Mouse (Mus musculus) hindbrain, embryonic 10.5 days (tissue): ENCODE measurements around the gene Spin1. TPM values are rescaled to one million over a fixed set of nuclear protein-coding genes. Genes with fewer than 3 reads are reported as not detected.
A peak's percentile ranks its signal among the peaks of the same experiment; 100 is the strongest.
"Not testable (repeated sequence)": the region's sequence is repeated elsewhere in the genome, so short reads cannot be mapped to it uniquely, and the experiment has no call there.

Experiments
- DNase-seq: peaks from one replicate; pipeline ENCODE4 v3.0.0-alpha.2; 2017; ENCODE audit warnings: low spot score
- H3K27ac ChIP-seq: fragments of 300-500 bp; sonication (generic); 2 replicates; pipeline ENCODE4 v1.5.1; 2016; ENCODE audit warnings: mild to moderate bottlenecking, moderate library complexity
- H3K27me3 ChIP-seq: fragments of 300-500 bp; sonication (generic); 2 replicates; pipeline ENCODE4 v1.6.1; 2016; ENCODE audit warnings: mild to moderate bottlenecking; ENCODE audit not compliant: poor library complexity, insufficient read depth, severe bottlenecking
- H3K36me3 ChIP-seq: fragments of 300-500 bp; sonication (generic); 2 replicates; pipeline ENCODE4 v1.6.1; 2016; ENCODE audit warnings: mild to moderate bottlenecking, moderate library complexity
- H3K4me1 ChIP-seq: fragments of 300-500 bp; sonication (generic); replicated peaks from 2 replicates; pipeline ENCODE4 v1.6.1; 2016; ENCODE audit warnings: mild to moderate bottlenecking
- H3K4me3 ChIP-seq: fragments of 300-500 bp; sonication (generic); 2 replicates; pipeline ENCODE4 v1.5.1; 2016; ENCODE audit warnings: mild to moderate bottlenecking, moderate library complexity
- H3K9me3 ChIP-seq: fragments of 300-500 bp; sonication (generic); 2 replicates; pipeline ENCODE4 v1.6.1; 2016; ENCODE audit warnings: mild to moderate bottlenecking, moderate library complexity
- WGBS: fragments of 180-500 bp; shearing (Covaris S2); methylation state at CpG from one replicate; pipeline ENCODE4 v1.1.7; 2016; 5-methylcytosine and 5-hydroxymethylcytosine counted together
- polyA plus RNA-seq: library from polyadenylated mRNA; unstranded; fragments of >200 nt; fragmentation: Nextera tagmentation; extraction: Ambion mirVana; gene quantifications from 2 replicates; pipeline ENCODE4 v1.2.1, GENCODE M21; 2016

Gene Spin1
- polyA plus RNA-seq = 75.3 and 76.4 TPM in 2 replicates

GRCm38 (mm10) chr13:51100233-51101015 lies at the start of gene Spin1:
Gene Spin1 (plus strand): TSS chr13:51100880.
- peak; percentile 79 for DNase-seq
- H3K4me3 ChIP-seq = peak within 1 kb of the TSS; percentile 89
- peaks cover 32% of the 10 kb centered on the region for H3K9me3 ChIP-seq
- H3K4me1 ChIP-seq = peaks cover 13% of the 10 kb centered on the region
- H3K36me3 ChIP-seq = peaks cover 32% of the 10 kb centered on the region
- no peaks in the 10 kb centered on the region for H3K27me3 ChIP-seq
- H3K27ac ChIP-seq = peak within 1 kb of the TSS; percentile 100
- WGBS = under 1% methylated on average over 77 of the region's 85 CpGs

- 86% methylated on average over 4 of the region's 4 CpGs for WGBS
- no peak overlapping the region for H3K4me3 ChIP-seq
- H3K27ac ChIP-seq = no peak overlapping the region
- no peaks in the 10 kb centered on the region for H3K27me3 ChIP-seq
- H3K36me3 ChIP-seq = no peaks in the 10 kb centered on the region
- H3K9me3 ChIP-seq = no peaks in the 10 kb centered on the region
- no peaks in the 10 kb centered on the region for H3K4me1 ChIP-seq
- no peak for DNase-seq
Measured at GRCm38 (mm10) chr13:51051016-51051415, 49.7 kb upstream of the Spin1 start.

GRCm38 (mm10) chr13:51052408-51052807 lies 48.3 kb upstream of the Spin1 start:
- Histone ChIP-seq H3K36me3 (no peaks in the 10 kb centered on the region), H3K9me3 (no peaks in the 10 kb centered on the region), H3K27ac (no peak overlapping the region), H3K27me3 (no peaks in the 10 kb centered on the region), H3K4me1 (no peaks in the 10 kb centered on the region), H3K4me3 (no peak overlapping the region)
- no peak for DNase-seq
- 77% methylated on average over 3 of the region's 3 CpGs for WGBS

GRCm38 (mm10) chr13:51063024-51063423 lies 37.7 kb upstream of the Spin1 start:
- peaks cover 5% of the 10 kb centered on the region; the same call in 1 of the 2 replicates for H3K4me1 ChIP-seq
- no peaks in the 10 kb centered on the region for H3K27me3 ChIP-seq
- no peak for DNase-seq
- H3K4me3 ChIP-seq = no peak overlapping the region
- H3K27ac ChIP-seq = no peak overlapping the region
- 80% methylated on average over 6 of the region's 6 CpGs for WGBS
- no peaks in the 10 kb centered on the region for H3K9me3 ChIP-seq
- H3K36me3 ChIP-seq = no peaks in the 10 kb centered on the region

- Histone ChIP-seq H3K4me1 (peaks cover 5% of the 10 kb centered on the region; the same call in 1 of the 2 replicates), H3K4me3 (no peak overlapping the region), H3K9me3 (no peaks in the 10 kb centered on the region), H3K36me3 (no peaks in the 10 kb centered on the region), H3K27ac (no peak overlapping the region), H3K27me3 (no peaks in the 10 kb centered on the region)
- 81% methylated on average over 1 of the region's 1 CpGs for WGBS
- no peak for DNase-seq
Measured at GRCm38 (mm10) chr13:51063721-51064120, 37.0 kb upstream of the Spin1 start.

GRCm38 (mm10) chr13:51064429-51064828 lies 36.3 kb upstream of the Spin1 start:
- H3K27ac ChIP-seq = no peak overlapping the region
- no peak for DNase-seq
- H3K4me1 ChIP-seq = peaks cover 5% of the 10 kb centered on the region; the same call in 1 of the 2 replicates
- no peaks in the 10 kb centered on the region for H3K36me3 ChIP-seq
- no peak overlapping the region for H3K4me3 ChIP-seq
- H3K27me3 ChIP-seq = no peaks in the 10 kb centered on the region
- no peaks in the 10 kb centered on the region for H3K9me3 ChIP-seq
- 65% methylated on average over 3 of the region's 3 CpGs for WGBS

GRCm38 (mm10) chr13:51071063-51071680 lies 29.5 kb upstream of the Spin1 start:
- Histone ChIP-seq H3K27ac (no peak overlapping the region), H3K27me3 (no peaks in the 10 kb centered on the region), H3K4me1 (peaks cover 5% of the 10 kb centered on the region; the same call in 1 of the 2 replicates), H3K4me3 (no peak overlapping the region), H3K36me3 (no peaks in the 10 kb centered on the region), H3K9me3 (no peaks in the 10 kb centered on the region)
- DNase-seq = no peak
- WGBS = 81% methylated on average over 11 of the region's 11 CpGs

GRCm38 (mm10) chr13:51071763-51072276 lies 28.9 kb upstream of the Spin1 start:
- DNase-seq = no peak
- H3K4me1 ChIP-seq = peaks cover 5% of the 10 kb centered on the region; the same call in 1 of the 2 replicates
- no peak overlapping the region for H3K4me3 ChIP-seq
- no peak overlapping the region for H3K27ac ChIP-seq
- H3K36me3 ChIP-seq = no peaks in the 10 kb centered on the region
- no peaks in the 10 kb centered on the region for H3K27me3 ChIP-seq
- peaks cover 4% of the 10 kb centered on the region for H3K9me3 ChIP-seq
- 81% methylated on average over 8 of the region's 8 CpGs for WGBS

GRCm38 (mm10) chr13:51072917-51073843 lies 27.5 kb upstream of the Spin1 start:
- Histone ChIP-seq H3K4me3 (no peak overlapping the region), H3K9me3 (peaks cover 4% of the 10 kb centered on the region), H3K27ac (no peak overlapping the region), H3K36me3 (no peaks in the 10 kb centered on the region), H3K27me3 (no peaks in the 10 kb centered on the region), H3K4me1 (no peaks in the 10 kb centered on the region)
- WGBS = 91% methylated on average over 16 of the region's 16 CpGs
- no peak for DNase-seq

GRCm38 (mm10) chr13:51074081-51074680 lies 26.5 kb upstream of the Spin1 start:
- Histone ChIP-seq H3K27ac (no peak overlapping the region), H3K4me3 (no peak overlapping the region), H3K36me3 (no peaks in the 10 kb centered on the region), H3K4me1 (no peaks in the 10 kb centered on the region), H3K27me3 (no peaks in the 10 kb centered on the region), H3K9me3 (peaks cover 4% of the 10 kb centered on the region)
- DNase-seq = no peak
- 88% methylated on average over 6 of the region's 6 CpGs for WGBS

GRCm38 (mm10) chr13:51076191-51076590 lies 24.5 kb upstream of the Spin1 start:
- 94% methylated on average over 14 of the region's 14 CpGs for WGBS
- not testable (repeated sequence) for H3K27ac ChIP-seq, DNase-seq, H3K27me3 ChIP-seq, H3K4me1 ChIP-seq, H3K36me3 ChIP-seq, H3K4me3 ChIP-seq, H3K9me3 ChIP-seq

- not testable (repeated sequence) for H3K27ac ChIP-seq, H3K36me3 ChIP-seq, H3K9me3 ChIP-seq, H3K27me3 ChIP-seq, H3K4me3 ChIP-seq, H3K4me1 ChIP-seq, DNase-seq
- 88% methylated on average over 1 of the region's 1 CpGs for WGBS
Measured at GRCm38 (mm10) chr13:51078586-51078985, 22.1 kb upstream of the Spin1 start.
